Mouse (Mus musculus) thymus, postnatal 10 days (tissue): ENCODE measurements around the gene Hrk.

Source experiments
- DNase-seq, 2 experiments: peaks; one replicate each; pipeline ENCODE4 v3.0.0; 2021; ENCODE audit warnings: low spot score in 2 of 2

Hrk gene

GRCm38 (mm10) chr5:118164581-118164980, at the start of gene Hrk:
TSS of gene Hrk (plus strand) at chr5:118164648.
- no peak for DNase-seq

DNA sequence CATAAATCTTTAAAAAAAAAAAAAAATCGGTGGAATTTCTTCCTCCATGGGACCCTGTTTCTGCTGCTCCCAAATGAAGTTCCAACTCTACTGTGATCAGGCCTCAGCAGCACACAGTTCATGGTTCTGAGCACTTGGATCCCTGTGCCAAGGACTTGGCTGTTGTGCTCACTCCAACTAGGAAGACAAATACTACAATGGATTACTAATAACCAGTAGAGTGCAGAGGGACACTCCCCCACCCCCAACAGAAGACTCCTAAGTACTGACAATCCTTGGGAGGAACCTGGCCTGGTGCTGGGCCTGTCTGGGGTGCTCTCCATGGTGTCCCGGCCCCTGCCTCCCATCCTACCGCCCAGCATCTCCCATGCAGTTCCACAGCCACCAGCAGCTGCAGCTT, 46.1 kb upstream of the Hrk start:
- DNase-seq = no peak

GRCm38 (mm10) chr5:118118922-118119321, 45.5 kb upstream of the Hrk start:
- no peak for DNase-seq

GRCm38 (mm10) chr5:118120670-118121069, 43.8 kb upstream of the Hrk start:
- no peak for DNase-seq

GRCm38 (mm10) chr5:118121928-118122327, 42.5 kb upstream of the Hrk start:
- DNase-seq = no peak

GRCm38 (mm10) chr5:118123096-118123495, 41.4 kb upstream of the Hrk start:
- DNase-seq = no peak

GRCm38 (mm10) chr5:118126671-118127070, 37.8 kb upstream of the Hrk start:
- no peak for DNase-seq

DNA sequence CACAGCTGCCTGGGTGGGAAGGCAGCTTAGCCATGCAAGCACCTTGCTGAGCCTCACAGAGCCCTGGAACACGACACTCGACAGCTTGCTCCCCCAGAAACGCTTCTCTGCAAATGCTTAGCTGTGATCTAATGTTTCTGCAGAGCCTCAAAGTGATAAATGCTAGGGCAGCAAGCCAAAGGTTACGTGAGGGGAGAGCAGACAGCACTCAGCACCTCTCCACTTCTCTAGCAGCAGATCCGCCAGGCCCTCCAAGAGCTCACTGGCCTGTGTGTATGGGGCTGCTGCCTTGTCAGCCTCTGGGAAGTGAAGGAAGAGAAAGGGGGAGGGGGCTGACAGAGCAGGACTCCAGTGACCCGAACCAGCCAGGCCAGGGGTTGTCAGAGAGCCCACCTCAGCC, 36.2 kb upstream of the Hrk start:
- DNase-seq = no peak

GRCm38 (mm10) chr5:118128651-118129050, 35.8 kb upstream of the Hrk start:
- no peak for DNase-seq

- DNase-seq = no peak
Observed at GRCm38 (mm10) chr5:118136391-118136790, 28.1 kb upstream of the Hrk start.

GRCm38 (mm10) chr5:118139630-118140029, 24.8 kb upstream of the Hrk start:
- DNase-seq = no peak

DNA sequence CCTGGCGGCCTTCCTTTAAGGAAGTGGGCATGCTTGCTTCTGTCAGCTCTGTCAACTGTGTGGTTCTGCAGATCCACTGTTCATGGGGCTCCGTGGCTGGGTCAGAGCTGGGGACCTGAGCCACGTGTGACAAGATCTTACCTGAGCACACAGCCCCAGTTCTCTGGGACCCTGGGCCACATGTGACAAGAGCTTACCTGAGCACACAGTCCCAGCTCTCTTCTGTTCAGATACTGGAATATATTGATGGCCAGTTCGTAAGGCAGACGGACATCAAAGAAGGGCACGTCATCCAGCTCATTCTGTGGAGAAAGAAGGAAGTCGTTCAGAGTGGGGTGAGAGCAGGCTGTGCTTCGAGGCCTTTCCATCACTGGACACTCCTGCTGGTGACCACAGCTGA, 22.0 kb upstream of the Hrk start:
- DNase-seq = no peak

- no peak for DNase-seq
Observed at GRCm38 (mm10) chr5:118143211-118144026, 21.0 kb upstream of the Hrk start.

GRCm38 (mm10) chr5:118144327-118144726, 20.1 kb upstream of the Hrk start:
- DNase-seq = no peak

DNA sequence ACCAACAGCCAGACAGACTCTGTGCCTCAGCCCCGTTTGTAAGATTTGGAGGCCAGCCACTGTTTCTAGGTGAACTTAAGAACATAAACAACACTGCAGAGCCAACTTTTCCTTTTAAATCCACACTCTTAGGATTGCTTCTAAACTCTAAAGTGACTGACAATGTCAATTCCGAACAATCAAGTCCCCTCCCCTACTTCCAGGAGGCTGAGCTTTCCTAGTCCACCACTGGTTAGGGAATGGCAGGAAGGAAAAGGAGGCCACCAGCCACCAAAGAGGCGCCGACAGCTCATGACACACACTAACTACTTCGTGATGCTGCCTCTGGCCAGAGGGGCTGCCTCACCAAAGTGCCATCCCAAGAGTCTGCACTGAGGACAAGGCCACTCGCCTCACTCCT, 19.7 kb upstream of the Hrk start:
- no peak for DNase-seq

DNA sequence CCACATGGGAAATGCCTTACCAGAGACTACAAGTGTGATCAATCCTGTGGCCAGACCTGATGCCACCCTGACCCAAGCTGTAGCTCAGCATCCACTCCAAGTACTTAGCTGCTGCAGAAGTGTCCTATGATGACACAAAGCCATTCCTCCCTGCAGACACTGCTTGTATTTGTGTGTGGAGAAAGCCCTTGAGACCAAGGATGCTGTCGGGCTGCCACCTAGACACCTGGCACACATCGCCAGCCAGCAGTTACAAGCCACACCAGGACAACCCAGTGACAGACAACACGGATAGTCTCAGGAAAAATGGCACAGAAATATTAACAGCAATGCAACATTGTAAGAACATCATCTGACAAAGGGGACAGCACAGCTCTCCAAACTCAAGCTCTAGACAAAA, 19.0 kb upstream of the Hrk start:
- no peak for DNase-seq

DNA sequence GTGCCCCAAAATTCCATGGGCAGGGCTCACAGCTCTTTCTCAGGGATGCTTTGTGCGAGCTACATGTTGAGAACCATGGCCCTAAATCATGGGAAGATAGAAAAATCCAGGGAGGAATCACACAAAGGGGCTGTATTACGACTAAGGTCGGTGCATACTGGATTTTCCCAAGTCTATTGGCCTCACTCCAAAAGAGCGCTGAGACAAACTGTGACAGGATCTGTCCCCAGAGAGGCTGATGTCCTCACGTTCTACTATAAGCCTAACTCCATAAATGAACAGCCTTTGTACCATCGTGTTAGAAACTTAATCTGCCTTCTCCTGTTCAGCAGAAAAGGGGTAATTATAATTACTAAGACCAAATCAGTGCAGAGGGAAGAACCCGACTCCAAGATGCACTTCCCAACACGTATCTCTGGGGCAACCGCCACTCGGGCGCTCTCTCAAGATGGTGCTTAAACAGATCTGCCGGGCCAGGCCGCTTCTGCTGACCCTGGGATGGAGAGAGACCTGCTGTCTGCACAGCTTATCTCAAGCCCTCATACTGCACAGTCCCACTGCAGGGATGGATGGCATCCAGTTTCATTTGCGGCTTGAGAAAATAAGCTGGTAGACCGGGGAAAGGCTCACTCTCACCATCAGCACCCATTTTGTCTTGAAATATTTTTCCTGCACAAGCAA, 18.3 kb upstream of the Hrk start:
- no peak for DNase-seq

DNA sequence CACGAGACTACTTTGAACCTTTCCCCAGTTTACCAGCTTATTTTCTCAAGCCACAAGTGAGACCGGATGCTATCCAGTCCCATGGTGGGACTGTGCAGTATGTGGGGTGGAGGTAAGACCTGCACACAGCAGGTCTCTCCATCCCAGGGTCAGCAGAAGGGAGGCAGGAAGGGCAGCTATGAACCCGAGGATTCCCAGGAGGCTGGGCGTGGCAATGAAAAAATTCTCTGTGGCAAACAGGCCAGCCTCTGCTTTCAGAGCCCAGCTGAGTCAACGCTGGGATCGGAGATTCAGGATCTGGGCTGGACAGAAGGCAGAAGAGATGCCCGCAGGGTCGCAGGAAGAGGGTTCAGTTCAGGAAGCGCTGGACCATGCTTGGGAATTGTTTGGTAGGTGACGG, 17.2 kb upstream of the Hrk start:
- no peak for DNase-seq

- DNase-seq = no peak
Observed at GRCm38 (mm10) chr5:118149711-118150110, 14.7 kb upstream of the Hrk start.

- DNase-seq = peak; percentile 7 to 25
Observed at GRCm38 (mm10) chr5:118154839-118155564, 9.4 kb upstream of the Hrk start, which contains the start of gene Fbxw8. TSS of gene Fbxw8 (minus strand) at chr5:118155464.

DNA sequence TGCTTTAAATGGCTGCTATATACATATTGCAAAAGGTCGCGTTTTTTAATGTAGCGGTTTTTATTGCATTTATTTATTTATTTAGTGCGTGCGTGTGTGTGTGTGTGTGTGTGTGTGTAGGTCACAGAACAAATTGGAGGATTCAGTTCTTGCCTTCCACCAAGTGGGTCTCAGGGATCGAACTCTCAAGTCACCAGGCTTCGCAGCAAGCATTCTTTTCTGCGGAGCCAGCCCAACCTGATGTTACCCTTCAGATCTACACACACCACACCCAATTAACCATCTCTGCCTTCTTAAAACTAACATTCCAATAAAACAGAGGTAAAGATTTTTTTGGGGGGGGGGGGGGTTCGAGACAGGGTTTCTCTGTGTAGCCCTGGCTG, 8.9 kb upstream of the Hrk start:
- DNase-seq = no peak

DNA sequence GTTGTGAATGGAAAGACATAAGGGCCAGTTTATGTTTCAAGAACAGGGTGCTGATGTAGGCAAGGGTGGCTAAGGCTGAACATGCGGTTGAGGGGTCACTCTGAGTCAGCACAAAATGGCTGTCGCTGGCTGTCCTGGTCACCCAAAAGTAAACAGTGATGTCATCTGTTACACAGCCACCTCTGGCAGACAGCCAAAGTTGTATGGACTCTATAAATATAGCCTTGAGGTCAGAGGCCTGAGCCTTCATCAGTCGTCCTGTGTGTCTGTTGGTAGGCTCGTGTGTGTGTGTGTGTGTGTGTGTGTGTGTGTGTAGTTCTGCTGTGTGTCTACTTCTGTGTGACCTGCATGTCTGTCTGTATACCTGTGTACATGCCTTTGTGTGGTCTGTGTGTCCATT, 7.5 kb upstream of the Hrk start:
- DNase-seq = no peak

- no peak for DNase-seq
Observed at GRCm38 (mm10) chr5:118160691-118161090, 3.8 kb upstream of the Hrk start.
